Comparison of ENCODE assay signal across 8 mouse cellular contexts in the genomic region with DNA sequence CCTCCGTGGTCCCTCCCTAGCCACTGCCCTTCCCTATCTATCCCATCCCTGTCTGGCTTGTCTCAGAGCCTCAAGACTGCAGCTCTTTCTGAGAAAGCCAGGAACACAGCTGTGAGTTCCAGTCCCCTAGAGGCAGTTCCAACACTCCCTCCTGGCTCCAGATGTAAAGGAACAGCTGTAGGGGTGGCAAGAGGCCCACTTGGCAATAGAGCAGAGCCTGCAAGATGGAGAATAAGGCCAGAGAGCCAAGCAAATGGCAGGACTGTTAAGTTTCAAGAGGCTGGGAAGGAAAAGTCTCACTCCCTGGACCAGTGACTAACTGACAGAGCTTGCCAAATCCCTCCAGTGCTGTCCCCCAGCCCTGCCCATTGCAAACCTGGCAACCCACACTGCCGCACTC.
DNase-seq lines count a peak whose midpoint lies in the region; ATAC-seq and TF ChIP-seq lines count a peak whose summit lies in the region.

No protein-coding gene starts in this region.

- H3K27me3 ChIP-seq in kidney, postnatal 0 days (ENCODE audit: insufficient read depth, low read length): no peaks in the 10 kb centered on the region
- no peaks in the 10 kb centered on the region for H3K27me3 ChIP-seq in neural tube, embryonic 15.5 days (replicated peaks)

- peak; percentile 32 for DNase-seq in 3134 (ENCODE audit: extremely low read depth, insufficient read length, low spot score)
- peak; percentile 78 for DNase-seq in adrenal gland, postnatal 10 days
- peak; percentile 94 for DNase-seq in heart, adult 8-10 months (ENCODE audit: low spot score)
- DNase-seq in kidney, postnatal 0 days (ENCODE audit: low spot score): peak; percentile 70
- DNase-seq in lung, postnatal 4 days: peak; percentile 86 to 92
- DNase-seq in right cerebral cortex, postnatal 36 days (ENCODE audit: low spot score in 2 of 2): no peak

- no peaks in the 10 kb centered on the region for H3K36me3 ChIP-seq in kidney, postnatal 0 days (ENCODE audit: insufficient read depth, low read length)
- no peaks in the 10 kb centered on the region for H3K36me3 ChIP-seq in neural tube, embryonic 15.5 days

- 0 out of 2 replicates have a peak overlapping the region, but pooled peaks have one; percentile 1 for H3K27ac ChIP-seq in kidney, postnatal 0 days
- H3K27ac ChIP-seq in neural tube, embryonic 15.5 days (replicated peaks): no peak overlapping the region

- no peak for ATAC-seq in kidney, postnatal 0 days (replicated peaks; ENCODE audit: low FRiP score, low read depth)
- no peak for ATAC-seq in neural tube, embryonic 15.5 days (ENCODE audit: low FRiP score)
- ATAC-seq in inflammation-experienced regulatory T-cells, adult 6 months: no peak

- H3K4me3 ChIP-seq in kidney, postnatal 0 days (replicated peaks; ENCODE audit: low read depth, low read length): no peak overlapping the region
- H3K4me3 ChIP-seq in neural tube, embryonic 15.5 days (replicated peaks): no peak overlapping the region

- no peaks in the 10 kb centered on the region for H3K9me3 ChIP-seq in kidney, postnatal 0 days (replicated peaks; ENCODE audit: low read length)
- no peaks in the 10 kb centered on the region for H3K9me3 ChIP-seq in neural tube, embryonic 15.5 days (replicated peaks)

- no peak overlapping the region for H3K9ac ChIP-seq in kidney, postnatal 0 days (ENCODE audit: low read depth, low read length)
- no peak overlapping the region for H3K9ac ChIP-seq in neural tube, embryonic 15.5 days (replicated peaks)

- no peaks in the 10 kb centered on the region; the same call in 1 of the 2 replicates for H3K4me1 ChIP-seq in kidney, postnatal 0 days (replicated peaks; ENCODE audit: insufficient read depth, low read length)
- peaks cover 26% of the 10 kb centered on the region for H3K4me1 ChIP-seq in neural tube, embryonic 15.5 days

- peak; percentile 8; the same call in 1 of the 2 replicates for TF ChIP-seq CTCF in kidney, postnatal 0 days (IDR thresholded peaks at IDR 0.05; ENCODE audit: low read depth)

- WGBS in kidney, postnatal 0 days: 48% methylated on average over 2 of the region's 2 CpGs
- 72% methylated on average over 2 of the region's 2 CpGs for WGBS in neural tube, embryonic 15.5 days

- H3K4me2 ChIP-seq in kidney, postnatal 0 days (ENCODE audit: low read length): no peak overlapping the region
- H3K4me2 ChIP-seq in neural tube, embryonic 15.5 days: no peak overlapping the region

Comparison
In these comparisons a context has a peak if more than half of its experiments do, and no peak if none do; other contexts are left out.
1. DNase-seq: peak in 3134 (single experiment), adrenal gland, postnatal 10 days (single experiment), heart, adult 8-10 months (single experiment), kidney, postnatal 0 days (single experiment) and lung, postnatal 4 days (2 of 2); none in right cerebral cortex, postnatal 36 days (0 of 2).